Mouse (Mus musculus) heart, adult 2 months (tissue): ENCODE results near the gene Ngf.

Source experiments
- CTCF ChIP-seq: fragments of 200-600 bp; IDR thresholded peaks from 2 replicates; pipeline ENCODE4 v1.8.1; 2022; ENCODE audit warnings: antibody characterized with exemption, mild to moderate bottlenecking, moderate library complexity
- EP300 ChIP-seq: fragments of 200-500 bp; IDR thresholded peaks from 2 replicates; pipeline ENCODE4 v1.6.1; 2011; ENCODE audit warnings: low read depth, low read length, control low read depth; ENCODE audit not compliant: insufficient read depth
- POLR2A ChIP-seq: fragments of 200-500 bp; IDR thresholded peaks from 2 replicates; pipeline ENCODE4 v1.6.1; 2011; ENCODE audit warnings: mild to moderate bottlenecking, low read depth, low read length, control low read depth; ENCODE audit not compliant: insufficient read depth

DNA sequence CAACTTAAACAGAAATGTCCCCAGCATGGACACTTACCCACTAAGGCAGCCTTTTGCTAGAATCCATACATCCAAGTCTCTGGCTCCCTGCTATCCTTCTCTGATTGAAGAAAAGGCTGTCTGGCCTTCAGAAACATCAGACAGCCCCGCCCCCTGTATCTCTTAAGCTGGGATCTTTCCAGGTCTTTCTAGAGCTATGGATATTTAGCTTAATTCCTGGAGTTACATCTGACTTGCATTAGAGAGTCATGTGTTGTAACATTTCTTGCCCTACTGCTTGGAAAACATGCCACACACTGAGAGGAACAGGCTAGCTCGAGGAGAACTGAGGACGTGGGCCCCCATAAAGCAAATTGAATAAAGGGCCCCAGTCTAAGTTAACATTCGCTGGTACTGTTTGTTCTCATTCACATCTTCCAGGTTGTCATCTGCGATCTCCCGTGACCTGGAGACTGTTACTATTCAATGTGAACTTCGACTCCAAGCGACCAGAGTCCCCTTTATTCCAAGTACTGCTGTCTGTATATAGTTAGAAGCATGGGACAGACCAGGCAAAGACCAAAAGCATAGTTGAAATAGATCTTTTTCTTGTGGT lies 38.0 kb downstream of the Ngf start:
- TF ChIP-seq CTCF (no peak), EP300 (no peak), POLR2A (no peak)
